Mouse (Mus musculus) embryo, embryonic 10.5 days (tissue): ENCODE measurements around the gene Herc2.
A peak's percentile ranks its signal among the peaks of the same experiment; 100 is the strongest.
"Not testable (repeated sequence)": the region's sequence is repeated elsewhere in the genome, so short reads cannot be mapped to it uniquely, and the experiment has no call there.

Experiments used
- DNase-seq: peaks from one replicate; pipeline ENCODE4 v3.0.0-alpha.2; 2015; ENCODE audit warnings: low spot score

Gene Herc2

DNA sequence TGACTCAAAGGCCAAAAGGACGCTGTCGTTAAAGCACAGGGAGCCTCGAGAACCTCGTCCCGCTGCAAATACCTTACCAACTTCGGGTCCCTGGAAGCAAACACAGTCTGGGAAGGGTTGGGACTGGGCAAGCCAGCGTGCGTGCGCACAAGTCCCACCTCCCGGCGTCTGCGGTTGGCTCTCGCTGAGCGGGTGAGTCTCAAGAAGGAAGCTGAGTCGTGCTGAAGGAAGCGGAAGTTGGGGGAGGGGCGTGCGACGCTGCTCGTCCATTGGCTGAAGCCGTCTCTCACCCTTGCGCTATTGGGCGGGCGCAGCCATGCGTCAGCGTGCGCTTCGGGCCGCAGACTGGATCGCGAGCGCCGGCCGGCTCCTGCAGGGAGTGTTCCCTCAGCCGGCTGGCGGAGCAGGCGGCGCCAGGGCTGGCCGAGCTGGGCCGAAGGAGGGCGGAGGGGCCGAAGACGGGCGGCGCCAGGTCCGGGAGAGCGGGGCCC is at the start of gene Herc2:
Gene Herc2 (plus strand): TSS at position 366 of the 491 bp plus-strand sequence.
- DNase-seq: peak; percentile 99

DNA sequence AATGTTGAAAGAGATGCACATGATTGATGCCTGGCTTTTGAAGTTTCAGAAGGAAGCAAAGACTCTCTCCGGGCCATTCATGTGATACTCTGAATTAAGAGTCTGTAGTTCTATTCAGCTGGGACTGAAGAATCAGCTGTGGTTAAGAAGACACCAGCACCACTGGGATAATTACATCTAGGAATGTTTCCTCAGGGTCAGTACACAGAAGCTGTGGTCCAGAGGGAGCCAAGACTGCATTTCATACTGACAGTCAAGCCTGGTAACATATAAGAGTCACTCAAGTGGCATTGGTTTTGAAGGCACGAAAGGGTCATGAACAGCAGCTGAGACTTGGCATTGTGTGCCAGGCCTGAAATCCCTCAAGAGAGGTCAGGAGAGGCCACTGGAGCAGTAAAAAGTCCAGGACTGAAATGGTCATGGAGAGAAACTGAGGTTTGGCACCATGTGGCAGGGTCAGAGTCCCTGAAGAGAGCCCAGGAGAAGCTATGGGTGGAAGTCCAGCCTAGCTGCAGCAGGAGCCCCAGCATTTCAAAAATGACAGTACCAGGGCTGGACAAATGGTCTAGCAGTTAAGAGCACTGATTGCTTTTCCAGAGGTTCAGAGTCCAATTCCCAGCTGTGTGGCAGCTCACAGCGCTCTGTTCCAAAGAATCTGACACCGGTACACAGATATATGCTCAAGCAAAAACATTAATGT is 39.5 kb upstream of the Herc2 start:
- DNase-seq: no peak

- DNase-seq: no peak
Observed at GRCm38 (mm10) chr7:56011018-56011333, 39.0 kb upstream of the Herc2 start.

DNA sequence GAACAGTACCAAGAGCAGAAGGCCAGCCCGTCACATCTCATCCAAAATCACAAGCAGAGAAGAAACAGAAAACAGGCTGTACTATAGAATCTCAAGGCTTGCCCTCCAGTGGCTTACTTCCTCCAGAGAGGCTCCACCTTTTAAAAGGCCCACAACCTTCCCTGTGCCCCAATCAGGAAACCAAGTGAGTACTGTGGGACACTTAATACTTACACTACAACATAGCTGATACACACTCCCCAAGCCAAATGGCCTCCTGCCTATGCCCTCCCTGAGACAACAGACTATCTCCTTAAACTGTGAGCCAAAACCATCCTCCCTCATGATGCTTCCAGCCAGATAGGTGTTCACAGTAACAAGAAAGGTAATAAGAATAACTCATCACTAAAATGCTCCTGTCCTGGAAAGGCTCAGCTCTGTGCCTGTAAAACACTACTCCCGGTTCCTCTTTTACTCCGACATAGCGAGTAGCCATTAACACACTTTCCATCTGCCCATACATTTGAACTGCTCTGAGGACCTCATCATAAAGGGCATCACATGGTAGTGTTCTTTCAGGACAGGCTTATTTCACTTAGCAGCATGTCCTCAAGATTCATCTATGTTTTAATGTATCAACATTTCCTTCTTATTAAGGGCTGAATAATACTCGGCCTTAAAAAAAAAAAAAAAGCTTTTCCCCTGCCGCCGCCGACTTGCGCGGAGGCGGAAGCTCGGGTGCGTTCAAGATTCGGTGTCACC is 36.6 kb upstream of the Herc2 start:
- no peak for DNase-seq

GRCm38 (mm10) chr7:56014002-56014702 is 35.8 kb upstream of the Herc2 start:
- not testable (repeated sequence) for DNase-seq

- DNase-seq: no peak
Observed at GRCm38 (mm10) chr7:56015172-56015571, 34.8 kb upstream of the Herc2 start.

- DNase-seq: no peak
Observed at GRCm38 (mm10) chr7:56015837-56016236, 34.2 kb upstream of the Herc2 start.

DNA sequence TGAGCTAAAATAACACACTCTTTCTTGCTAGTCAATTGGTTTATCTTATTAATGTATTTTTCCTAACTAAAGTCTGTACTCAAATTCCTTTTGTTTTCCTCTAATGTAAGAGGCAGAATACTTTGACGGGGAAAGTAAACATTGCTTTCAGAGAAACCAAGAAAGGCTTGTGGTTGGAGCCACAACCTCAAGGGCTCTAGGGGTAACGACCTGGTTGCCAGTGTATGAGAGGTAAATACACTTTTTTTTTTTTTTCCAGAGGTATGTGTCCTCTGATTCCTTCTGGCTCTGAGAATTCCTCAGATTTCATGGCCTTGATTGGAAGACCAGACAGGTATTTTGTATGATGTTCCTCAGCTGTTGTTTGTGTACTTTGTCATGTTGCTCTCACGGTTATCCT is 32.2 kb upstream of the Herc2 start:
- DNase-seq: no peak

DNA sequence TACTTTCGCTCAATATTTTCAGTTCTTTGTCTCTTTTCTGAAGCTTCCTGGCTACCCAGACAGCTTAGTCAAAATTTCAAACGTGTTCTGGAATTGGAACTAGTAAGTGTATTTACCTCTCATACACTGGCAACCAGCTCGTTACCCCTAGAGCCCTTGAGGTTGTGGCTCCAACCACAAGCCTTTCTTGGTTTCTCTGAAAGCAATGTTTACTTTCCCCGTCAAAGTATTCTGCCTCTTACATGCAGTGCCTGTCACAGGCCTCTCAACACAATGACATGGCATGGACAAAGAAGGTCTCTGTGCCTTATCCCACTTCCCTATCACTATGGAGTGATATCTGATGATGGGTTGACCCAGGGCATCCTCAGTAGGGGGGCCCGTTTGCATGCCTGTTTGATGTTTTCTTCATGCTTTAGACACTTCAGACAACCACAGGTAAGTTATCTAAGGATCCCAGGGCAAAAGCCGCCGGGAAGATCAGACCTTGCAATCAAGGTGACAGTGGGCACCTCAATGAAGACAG is 31.5 kb upstream of the Herc2 start:
- DNase-seq: no peak

GRCm38 (mm10) chr7:56018972-56019929 is 30.7 kb upstream of the Herc2 start:
- peak; percentile 87 for DNase-seq

- no peak for DNase-seq
Observed at GRCm38 (mm10) chr7:56019930-56020253, 30.1 kb upstream of the Herc2 start, which contains the start of gene Nipa1. TSS of gene Nipa1 (minus strand) at chr7:56019954.

GRCm38 (mm10) chr7:56023586-56023985 is 26.4 kb upstream of the Herc2 start:
- no peak for DNase-seq

GRCm38 (mm10) chr7:56042353-56042752 is 7.6 kb upstream of the Herc2 start:
- peak; percentile 82 for DNase-seq

DNA sequence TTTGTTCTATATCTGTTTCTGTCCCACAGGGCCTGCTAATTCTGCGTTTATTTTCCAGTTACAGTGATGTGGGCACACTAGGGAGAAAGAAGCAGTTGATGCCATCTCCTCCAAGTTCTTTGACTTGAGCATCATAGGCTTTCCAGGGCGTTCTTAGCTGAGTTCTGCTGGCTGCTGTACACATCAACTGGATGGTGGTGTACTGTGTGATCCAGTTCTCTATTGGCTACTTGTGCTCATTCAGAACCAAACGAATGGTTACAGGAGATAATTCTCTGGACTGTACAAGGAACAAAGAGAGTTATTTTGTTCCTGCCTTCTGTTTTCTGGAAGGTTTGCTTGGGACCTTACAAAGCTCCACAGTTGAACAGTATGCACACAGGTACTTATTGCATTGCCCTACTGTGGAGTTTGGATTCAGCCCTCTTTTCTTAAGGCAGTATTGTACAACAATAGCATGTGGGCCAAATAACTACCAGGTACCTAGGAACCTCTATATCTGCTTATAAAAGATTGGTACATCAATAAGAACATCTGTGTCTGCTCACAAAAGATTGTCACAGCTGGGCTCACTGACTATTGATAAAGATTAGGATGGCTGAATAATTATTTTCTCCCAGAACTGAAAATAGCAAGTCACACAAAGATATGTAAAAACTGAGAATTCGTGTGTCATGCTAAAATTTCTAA is 6.3 kb upstream of the Herc2 start:
- DNase-seq: no peak

GRCm38 (mm10) chr7:56044267-56044629 is 5.7 kb upstream of the Herc2 start:
- DNase-seq: no peak

- DNase-seq: no peak
Observed at GRCm38 (mm10) chr7:56047178-56047577, 2.8 kb upstream of the Herc2 start.

GRCm38 (mm10) chr7:56050487-56050911 is 503 bp downstream of the Herc2 start:
- DNase-seq: peak; percentile 67

DNA sequence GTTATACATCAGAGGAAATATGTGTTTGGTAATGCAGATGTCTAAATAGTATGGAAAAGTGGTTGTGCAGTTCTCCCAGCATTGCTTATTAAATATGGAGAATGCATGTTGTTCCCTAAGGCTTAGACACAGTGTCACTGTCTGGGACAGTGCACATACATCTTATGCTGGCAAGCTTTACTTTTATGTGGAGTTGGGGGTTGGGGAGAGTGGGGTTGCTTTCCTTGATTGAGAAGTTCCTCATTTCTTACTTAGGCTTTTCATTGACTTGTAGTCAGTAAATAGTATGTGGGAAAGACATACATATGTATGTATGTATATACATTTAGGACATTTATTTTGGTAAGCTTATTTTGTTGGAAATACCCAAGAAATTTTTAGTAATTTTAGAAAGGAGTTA is 3.0 kb downstream of the Herc2 start:
- DNase-seq: no peak

DNA sequence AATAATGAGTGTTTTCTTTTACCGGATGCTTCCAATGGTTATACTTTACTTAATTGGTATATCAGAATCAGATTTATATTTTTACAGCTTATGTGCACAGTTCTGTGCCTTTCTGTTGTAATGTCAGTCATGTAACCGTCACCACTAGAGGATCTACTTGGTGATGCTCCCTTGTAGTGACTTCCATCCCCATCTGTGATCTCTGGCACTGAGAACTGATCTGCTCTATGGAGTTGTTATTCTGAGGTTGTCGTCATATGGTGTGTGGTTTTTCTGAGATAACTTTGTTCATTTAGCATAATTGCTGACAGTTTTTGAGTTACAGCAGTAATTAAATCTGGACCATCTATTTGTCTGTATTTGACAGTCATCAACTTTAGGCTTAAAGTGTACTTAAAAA is 5.3 kb downstream of the Herc2 start:
- DNase-seq: no peak

- no peak for DNase-seq
Observed at GRCm38 (mm10) chr7:56064876-56065275, 14.9 kb downstream of the Herc2 start.

DNA sequence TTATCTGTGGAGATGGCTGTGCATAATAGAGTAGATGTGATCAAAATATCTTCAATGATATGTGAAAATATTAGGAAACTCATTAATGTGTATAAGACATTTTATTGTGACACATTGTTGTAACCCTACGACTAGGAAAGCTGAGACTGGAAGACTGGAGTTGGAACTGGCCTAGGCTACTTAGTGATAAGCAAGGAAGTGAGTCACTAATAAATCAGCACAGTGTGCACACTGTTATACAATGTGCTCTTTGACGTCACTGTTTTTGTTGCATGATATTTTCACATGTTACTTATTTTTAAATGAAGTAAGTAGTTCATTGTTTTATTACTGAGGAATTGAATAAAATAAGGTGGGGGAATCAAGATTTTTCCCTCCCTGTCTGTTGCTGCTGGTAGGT is 16.1 kb downstream of the Herc2 start:
- no peak for DNase-seq
